Mouse (Mus musculus) C3H10T1/2 (cell line): ENCODE data around the gene Kdm4c. TPM values are rescaled to one million over a fixed set of nuclear protein-coding genes. Genes with fewer than 3 reads are reported as not detected.

Experiments used
- polyA plus RNA-seq, 2 experiments: library from polyadenylated mRNA; unstranded; fragments of >200 nt; fragmentation: generic; extraction: Trizol; gene quantifications; one replicate each; pipeline ENCODE4 v1.2.1; 2012; ENCODE audit warnings: missing spikeins in 2 of 2

The Kdm4c gene
- polyA plus RNA-seq, result 1 to 10 TPM in 1 of 2 experiments, under 1 TPM in 1; 0.18 to 4.0 TPM

GRCm38 (mm10) chr4:74242176-74242575, at the start of gene Kdm4c:
Gene Kdm4c, plus strand, starts transcription at chr4:74242497.

Other genes with a start within 250 kb of the Kdm4c start
- not detected for gene Frmd3, start 229.1 kb upstream of the Kdm4c start, polyA plus RNA-seq